Mouse (Mus musculus) erythroblast, embryonic 14.5 days (primary cell): ENCODE data around the gene Lama5.

Experiments used
- GATA1 ChIP-seq: IDR thresholded peaks from 2 replicates; pipeline ENCODE4 v1.6.1; 2012; ENCODE audit warnings: low read length, inconsistent platforms, mixed read lengths
- TAL1 ChIP-seq: IDR thresholded peaks from 3 replicates; pipeline ENCODE4 v1.6.1; 2012; ENCODE audit warnings: low read length, inconsistent platforms, mixed read lengths

DNA sequence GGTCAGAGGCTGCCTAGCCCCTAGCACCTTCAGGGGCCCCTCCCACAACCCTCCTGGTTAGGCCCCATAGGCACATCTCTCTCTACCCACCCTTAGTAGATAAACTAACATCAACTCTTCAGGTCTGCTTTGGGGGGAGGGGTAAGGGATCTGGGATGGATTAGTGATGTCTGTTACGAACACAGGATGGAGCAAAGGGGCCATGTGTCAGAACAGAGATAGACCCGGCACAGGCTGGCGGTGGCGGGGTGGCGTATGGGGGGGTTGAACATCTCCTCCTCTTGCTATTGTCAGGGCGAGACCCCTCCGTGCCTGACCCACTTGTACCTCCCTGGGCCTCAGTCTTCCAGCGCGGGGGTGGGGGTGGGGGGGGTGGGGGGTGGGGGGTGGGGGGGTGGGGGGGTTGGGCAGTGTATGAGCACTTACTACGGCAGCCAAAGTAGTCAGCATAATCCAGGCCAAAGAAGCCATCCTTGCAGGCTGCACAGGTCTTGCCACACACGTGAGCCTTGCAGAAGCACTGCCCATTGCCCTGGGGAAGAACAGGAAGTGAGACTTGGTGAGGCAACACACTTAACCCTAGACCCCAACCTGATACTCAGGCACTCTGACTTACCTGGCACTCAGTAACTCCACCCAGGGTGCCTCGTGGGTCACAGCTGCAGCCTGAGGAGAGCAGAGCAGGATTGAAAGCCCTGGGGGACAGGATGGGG is 28.9 kb downstream of the Lama5 start:
- TF ChIP-seq GATA1 = no peak
- TF ChIP-seq TAL1 = no peak
